Mouse (Mus musculus): ENCODE data around the gene B3gnt6. TPM values are rescaled to one million over a fixed set of nuclear protein-coding genes. Genes with fewer than 3 reads are reported as not detected.

The B3gnt6 gene
- polyA plus RNA-seq, 1 experiment from 2014 or later: not detected

DNA sequence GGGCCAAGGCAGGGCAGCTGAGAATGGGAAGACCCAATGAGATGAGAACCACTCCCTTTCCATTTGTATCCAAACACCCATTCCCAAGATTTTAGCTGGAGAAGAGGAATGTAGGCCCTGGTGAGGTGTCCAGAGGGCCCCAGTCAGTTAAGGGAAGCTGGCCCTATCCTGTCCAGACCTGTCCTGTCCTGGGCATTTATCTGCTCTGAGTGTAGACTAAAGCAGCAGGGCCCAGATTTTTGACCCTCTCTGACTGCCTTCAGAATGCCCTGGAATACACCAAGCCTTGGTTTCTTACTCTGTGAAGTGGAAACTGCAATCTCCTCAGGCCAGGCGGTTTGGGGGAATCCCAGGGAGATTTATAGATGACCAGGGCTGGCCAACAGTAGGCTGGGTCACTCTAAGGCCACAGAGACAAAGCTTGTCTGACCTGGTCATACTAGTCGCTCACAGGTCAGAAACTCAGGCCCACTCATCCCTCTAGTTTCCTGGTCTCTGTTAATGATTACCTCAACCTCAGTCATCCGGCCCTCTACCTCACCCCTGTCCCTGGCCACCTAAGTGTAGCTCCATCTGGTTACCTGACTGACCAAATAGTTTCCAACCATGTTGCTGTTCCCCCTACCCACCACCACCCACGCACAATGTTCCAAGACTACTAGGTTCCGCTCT lies 20.6 kb downstream of the B3gnt6 start:
- WGBS: 68% methylated on average over 5 of the region's 5 CpGs

DNA sequence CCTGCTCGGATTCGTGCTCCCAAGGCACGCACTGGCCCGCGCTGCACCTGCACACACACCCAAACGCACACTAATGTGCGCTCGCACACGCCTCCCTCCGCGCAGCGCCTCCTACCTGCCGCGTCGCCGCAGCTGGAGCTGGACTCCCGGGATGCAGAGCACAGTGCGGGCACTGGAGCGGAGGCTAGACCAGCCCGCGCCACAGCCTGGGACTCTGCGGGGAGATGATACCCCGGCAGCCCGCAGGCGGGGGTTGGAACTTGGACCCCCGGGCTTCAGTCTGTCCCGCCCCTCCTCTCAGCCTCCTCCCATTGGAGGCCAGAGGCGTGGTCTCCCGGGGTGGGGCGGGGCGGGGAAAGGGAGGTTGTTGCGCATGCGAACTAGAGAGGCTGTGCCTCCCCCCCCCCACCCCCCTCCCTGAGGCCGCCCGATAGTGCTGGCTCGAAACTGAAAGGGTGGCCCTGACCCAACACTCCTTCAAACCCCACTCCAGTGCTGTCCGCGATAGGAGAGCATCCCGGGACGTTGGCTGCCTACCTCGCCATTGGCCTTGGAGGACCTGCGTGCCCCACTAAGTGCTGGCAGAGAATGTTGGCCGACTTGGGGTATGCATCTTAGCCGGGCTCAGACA lies 21.2 kb downstream of the B3gnt6 start, which contains the start of gene Capn5:
TSS of gene Capn5 (minus strand) at position 346 of the 631 bp plus-strand sequence.
- no peaks in the 10 kb centered on the region for H3K36me3 ChIP-seq (ENCODE audit: control insufficient read depth, insufficient read depth, low read length)
- H3K9me3 ChIP-seq (replicated peaks; ENCODE audit: control insufficient read depth, low read length): no peaks in the 10 kb centered on the region
- H3K27ac ChIP-seq (ENCODE audit: low read length): peak within 1 kb of the TSS; percentile 92
- H3K4me2 ChIP-seq (ENCODE audit: low read depth, low read length): peak within 1 kb of the TSS; percentile 87
- peak; percentile 86 for ATAC-seq (ENCODE audit: insufficient read depth, low FRiP score)
- H3K4me3 ChIP-seq (replicated peaks; ENCODE audit: low read length): peak within 1 kb of the TSS; percentile 76
- H3K9ac ChIP-seq (ENCODE audit: low read length): peak within 1 kb of the TSS; percentile 83
- no peaks in the 10 kb centered on the region for H3K27me3 ChIP-seq (ENCODE audit: control insufficient read depth, insufficient read depth, low read length)
- peaks cover 17% of the 10 kb centered on the region for H3K4me1 ChIP-seq (ENCODE audit: control insufficient read depth, insufficient read depth, low read length)
- WGBS: 2% methylated on average over 43 of the region's 44 CpGs

More for the DNA sequence above, 20.6 kb downstream of the B3gnt6 start:
- Histone ChIP-seq H3K36me3 (ENCODE audit: control insufficient read depth, insufficient read depth, low read length) (no peaks in the 10 kb centered on the region), H3K9me3 (replicated peaks; ENCODE audit: control insufficient read depth, low read length) (no peaks in the 10 kb centered on the region), H3K4me3 (replicated peaks; ENCODE audit: low read length) (peak overlapping the region; percentile 76), H3K4me1 (ENCODE audit: control insufficient read depth, insufficient read depth, low read length) (peaks cover 17% of the 10 kb centered on the region), H3K9ac (ENCODE audit: low read length) (peak overlapping the region; percentile 83), H3K27me3 (ENCODE audit: control insufficient read depth, insufficient read depth, low read length) (no peaks in the 10 kb centered on the region), H3K27ac (ENCODE audit: low read length) (peak overlapping the region; percentile 92), H3K4me2 (ENCODE audit: low read depth, low read length) (peak overlapping the region; percentile 87)
- peak; percentile 38; the same call in 1 of the 2 replicates for ATAC-seq (ENCODE audit: insufficient read depth, low FRiP score)

DNA sequence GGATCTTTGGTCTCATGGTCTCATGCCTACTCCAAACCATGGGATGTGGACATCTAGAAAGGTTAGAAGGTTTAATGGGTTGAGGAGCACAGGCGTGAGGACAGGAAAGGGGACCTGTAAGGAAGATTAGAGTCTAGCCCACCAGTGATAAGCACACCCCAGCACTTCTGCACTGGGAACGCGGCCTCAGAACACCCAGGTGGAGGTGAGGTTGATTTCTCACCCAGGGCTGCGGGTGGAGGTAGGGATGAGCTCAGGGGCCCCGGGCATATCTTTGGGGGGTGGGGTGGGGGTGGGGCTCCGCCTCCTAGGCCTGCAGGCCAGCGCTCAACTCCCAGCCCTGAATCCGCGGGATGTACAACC lies 21.7 kb downstream of the B3gnt6 start:
- peak overlapping the region; percentile 87 for H3K4me2 ChIP-seq (ENCODE audit: low read depth, low read length)
- peaks cover 21% of the 10 kb centered on the region for H3K4me1 ChIP-seq (ENCODE audit: control insufficient read depth, insufficient read depth, low read length)
- H3K4me3 ChIP-seq (replicated peaks; ENCODE audit: low read length): peak overlapping the region; percentile 76
- WGBS: 2% methylated on average over 9 of the region's 9 CpGs
- no peaks in the 10 kb centered on the region for H3K27me3 ChIP-seq (ENCODE audit: control insufficient read depth, insufficient read depth, low read length)
- ATAC-seq (ENCODE audit: insufficient read depth, low FRiP score): no peak
- peak overlapping the region; percentile 83 for H3K9ac ChIP-seq (ENCODE audit: low read length)
- H3K36me3 ChIP-seq (ENCODE audit: control insufficient read depth, insufficient read depth, low read length): no peaks in the 10 kb centered on the region
- peak overlapping the region; percentile 92 for H3K27ac ChIP-seq (ENCODE audit: low read length)
- H3K9me3 ChIP-seq (replicated peaks; ENCODE audit: control insufficient read depth, low read length): no peaks in the 10 kb centered on the region

DNA sequence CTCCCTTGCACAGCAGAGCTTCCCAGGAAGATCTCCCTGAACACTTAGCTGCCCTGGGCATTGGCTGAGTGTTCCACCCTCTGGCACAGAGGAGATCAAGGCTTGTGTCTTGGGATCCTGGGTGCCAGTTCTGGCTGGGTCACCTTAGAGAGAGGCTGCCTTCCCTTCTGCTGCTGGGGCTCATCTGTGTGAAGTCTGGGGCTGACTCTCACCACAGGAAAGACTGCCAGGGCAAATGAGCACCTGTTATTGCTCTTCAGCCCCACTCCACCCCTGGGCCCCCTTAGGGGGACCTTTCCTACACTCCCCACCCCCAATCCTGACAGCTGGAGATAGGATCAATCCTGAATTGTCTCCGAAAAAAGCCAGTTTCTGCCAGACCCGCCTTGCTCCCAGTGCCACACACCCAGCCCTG lies 22.2 kb downstream of the B3gnt6 start:
- ATAC-seq (ENCODE audit: insufficient read depth, low FRiP score): no peak
- H3K27ac ChIP-seq (ENCODE audit: low read length): peak overlapping the region; percentile 92
- H3K9me3 ChIP-seq (replicated peaks; ENCODE audit: control insufficient read depth, low read length): no peaks in the 10 kb centered on the region
- peak overlapping the region; percentile 87 for H3K4me2 ChIP-seq (ENCODE audit: low read depth, low read length)
- peaks cover 22% of the 10 kb centered on the region for H3K4me1 ChIP-seq (ENCODE audit: control insufficient read depth, insufficient read depth, low read length)
- no peaks in the 10 kb centered on the region for H3K27me3 ChIP-seq (ENCODE audit: control insufficient read depth, insufficient read depth, low read length)
- WGBS: 45% methylated on average over 2 of the region's 2 CpGs
- peak overlapping the region; percentile 76 for H3K4me3 ChIP-seq (replicated peaks; ENCODE audit: low read length)
- peak overlapping the region; percentile 83 for H3K9ac ChIP-seq (ENCODE audit: low read length)
- no peaks in the 10 kb centered on the region for H3K36me3 ChIP-seq (ENCODE audit: control insufficient read depth, insufficient read depth, low read length)

DNA sequence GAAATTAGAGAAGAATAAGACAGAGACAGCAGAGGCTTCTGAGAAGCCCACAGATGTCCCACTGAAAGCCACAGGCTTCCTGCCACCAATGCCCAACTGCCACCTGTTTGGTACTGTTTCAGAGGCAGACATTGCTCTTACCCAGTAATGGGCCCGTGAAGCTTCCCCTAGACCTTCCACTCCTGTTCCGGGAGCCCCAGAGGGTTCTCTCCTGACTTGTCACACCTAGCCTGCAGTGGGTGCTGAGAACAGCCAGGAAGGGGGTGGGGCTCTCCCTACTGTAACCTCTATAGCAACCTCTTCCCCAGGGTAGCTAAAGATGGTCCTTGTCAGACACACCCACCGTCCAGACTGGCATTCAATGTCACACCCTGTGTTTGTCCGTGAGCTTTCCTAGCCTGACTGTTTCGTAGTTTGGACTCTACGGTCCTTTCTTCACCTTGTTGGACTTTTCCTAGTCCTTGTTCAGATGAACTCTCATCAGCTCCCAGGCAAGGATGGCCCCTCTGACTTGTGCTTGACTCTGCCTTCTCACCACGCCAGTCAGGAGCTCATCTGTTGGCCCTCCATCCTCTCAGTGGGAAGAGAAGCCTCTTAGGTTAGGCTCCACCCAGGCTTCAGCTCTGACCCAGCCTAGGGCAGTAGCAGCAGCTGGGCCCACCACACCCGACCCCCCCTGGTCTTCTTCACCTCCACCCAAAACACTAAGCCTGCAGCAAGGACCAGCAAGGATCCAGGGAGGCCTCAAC lies 22.8 kb downstream of the B3gnt6 start:
- no peaks in the 10 kb centered on the region for H3K9me3 ChIP-seq (replicated peaks; ENCODE audit: control insufficient read depth, low read length)
- no peaks in the 10 kb centered on the region for H3K27me3 ChIP-seq (ENCODE audit: control insufficient read depth, insufficient read depth, low read length)
- WGBS: 61% methylated on average over 8 of the region's 8 CpGs
- H3K4me3 ChIP-seq (replicated peaks; ENCODE audit: low read length): peak overlapping the region; percentile 76
- H3K36me3 ChIP-seq (ENCODE audit: control insufficient read depth, insufficient read depth, low read length): no peaks in the 10 kb centered on the region
- H3K4me2 ChIP-seq (ENCODE audit: low read depth, low read length): peak overlapping the region; percentile 87
- H3K9ac ChIP-seq (ENCODE audit: low read length): peak overlapping the region; percentile 83
- peak overlapping the region; percentile 92 for H3K27ac ChIP-seq (ENCODE audit: low read length)
- peaks cover 27% of the 10 kb centered on the region for H3K4me1 ChIP-seq (ENCODE audit: control insufficient read depth, insufficient read depth, low read length)
- no peak for ATAC-seq (ENCODE audit: insufficient read depth, low FRiP score)

DNA sequence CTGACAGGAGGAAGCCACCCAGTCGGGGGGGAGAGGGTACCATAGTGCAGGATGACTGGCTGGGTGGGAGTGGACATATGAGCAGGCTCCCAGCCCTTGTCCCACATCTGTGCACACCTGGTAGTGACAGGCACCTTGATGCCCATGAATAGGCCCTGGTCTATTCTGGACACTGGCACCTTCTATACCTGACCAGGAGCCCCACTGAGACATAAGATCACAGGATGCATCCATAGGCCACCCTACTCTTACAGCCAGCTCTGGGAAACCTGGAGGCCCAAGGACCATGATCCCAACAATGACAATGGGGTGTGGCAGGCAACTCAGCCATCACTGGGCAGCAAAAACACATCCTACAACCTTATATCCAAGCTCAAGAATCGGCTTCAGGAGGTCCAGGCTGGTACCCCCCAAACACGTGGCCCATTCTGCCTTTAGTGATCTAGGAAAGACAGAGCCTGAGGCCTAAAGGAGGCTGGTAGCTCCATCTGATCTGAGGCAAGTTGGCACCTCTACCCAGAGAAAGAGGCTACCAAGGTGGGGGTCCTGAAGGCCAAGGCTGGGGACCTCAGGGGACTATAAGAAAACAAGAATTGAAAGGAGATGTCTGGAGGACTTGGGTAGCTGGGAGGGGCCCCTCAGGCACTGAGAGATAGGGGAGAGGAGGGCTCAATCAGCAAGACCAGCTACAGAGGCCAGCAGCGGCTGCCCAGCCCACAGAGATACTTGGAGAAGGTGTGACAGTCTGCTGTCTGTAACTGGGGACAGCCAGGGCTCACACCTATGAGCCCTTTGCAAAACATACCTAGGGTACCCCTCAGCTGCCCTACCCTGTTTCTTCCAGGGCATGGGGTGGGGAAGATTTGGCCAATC lies 24.2 kb downstream of the B3gnt6 start:
- peaks cover 39% of the 10 kb centered on the region for H3K4me1 ChIP-seq (ENCODE audit: control insufficient read depth, insufficient read depth, low read length)
- no peak for ATAC-seq (ENCODE audit: insufficient read depth, low FRiP score)
- H3K9ac ChIP-seq (ENCODE audit: low read length): no peak overlapping the region
- no peaks in the 10 kb centered on the region for H3K27me3 ChIP-seq (ENCODE audit: control insufficient read depth, insufficient read depth, low read length)
- no peak overlapping the region for H3K4me2 ChIP-seq (ENCODE audit: low read depth, low read length)
- no peaks in the 10 kb centered on the region for H3K36me3 ChIP-seq (ENCODE audit: control insufficient read depth, insufficient read depth, low read length)
- H3K27ac ChIP-seq (ENCODE audit: low read length): no peak overlapping the region
- 78% methylated on average over 4 of the region's 4 CpGs for WGBS
- H3K9me3 ChIP-seq (replicated peaks; ENCODE audit: control insufficient read depth, low read length): no peaks in the 10 kb centered on the region
- H3K4me3 ChIP-seq (replicated peaks; ENCODE audit: low read length): no peak overlapping the region

DNA sequence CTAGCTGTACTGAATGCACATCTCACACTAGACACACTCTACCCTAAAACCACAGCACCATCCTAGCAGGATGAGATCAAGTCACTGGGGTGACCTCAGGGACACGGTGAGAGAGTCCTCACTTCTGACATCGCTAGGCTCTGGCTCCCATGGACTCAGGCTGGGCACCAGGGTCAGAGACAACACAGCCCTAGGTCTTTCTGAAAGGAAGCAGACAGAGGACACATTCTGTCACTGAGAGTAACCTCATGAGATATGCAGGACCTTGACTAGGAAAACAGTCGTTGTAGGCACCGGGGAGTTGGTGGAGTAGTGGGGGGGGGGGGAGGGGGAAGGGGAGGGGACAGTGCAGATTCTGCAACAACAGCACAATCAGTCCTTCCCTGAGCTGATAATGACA lies 25.9 kb downstream of the B3gnt6 start:
- H3K27ac ChIP-seq (ENCODE audit: low read length): peak overlapping the region; percentile 90; the same call in 1 of the 2 replicates

DNA sequence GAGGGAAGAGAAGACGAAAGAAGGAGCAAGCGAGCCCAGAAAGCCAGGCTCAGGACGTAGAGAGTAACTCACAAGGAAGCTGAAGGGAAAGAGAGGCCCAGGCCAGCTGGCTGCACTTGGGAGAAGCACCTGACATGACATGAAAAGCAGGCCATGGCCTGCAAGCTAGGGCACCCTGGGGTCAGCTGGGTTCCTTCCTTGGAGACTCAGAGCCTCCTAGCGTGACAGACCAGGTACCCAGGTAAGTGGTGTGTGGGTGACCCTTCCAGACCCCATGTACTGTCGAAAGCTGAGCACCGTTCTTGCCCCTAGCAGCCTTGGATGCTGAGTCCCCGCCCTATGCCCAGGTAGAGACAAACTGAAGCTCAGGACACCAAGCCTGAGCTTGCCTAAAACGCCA lies 26.6 kb downstream of the B3gnt6 start:
- H3K27ac ChIP-seq (ENCODE audit: low read length): peak overlapping the region; percentile 90
- H3K9me3 ChIP-seq (replicated peaks; ENCODE audit: control insufficient read depth, low read length): no peaks in the 10 kb centered on the region
- H3K4me1 ChIP-seq (ENCODE audit: control insufficient read depth, insufficient read depth, low read length): peaks cover 36% of the 10 kb centered on the region
- ATAC-seq (ENCODE audit: insufficient read depth, low FRiP score): no peak
- H3K27me3 ChIP-seq (ENCODE audit: control insufficient read depth, insufficient read depth, low read length): no peaks in the 10 kb centered on the region
- no peak overlapping the region for H3K4me3 ChIP-seq (replicated peaks; ENCODE audit: low read length)
- no peak overlapping the region for H3K4me2 ChIP-seq (ENCODE audit: low read depth, low read length)
- 73% methylated on average over 8 of the region's 8 CpGs for WGBS
- H3K9ac ChIP-seq (ENCODE audit: low read length): peak overlapping the region; percentile 58
- H3K36me3 ChIP-seq (ENCODE audit: control insufficient read depth, insufficient read depth, low read length): no peaks in the 10 kb centered on the region

More for the DNA sequence above, 25.9 kb downstream of the B3gnt6 start:
- no peak for ATAC-seq (ENCODE audit: insufficient read depth, low FRiP score)
- Histone ChIP-seq H3K36me3 (ENCODE audit: control insufficient read depth, insufficient read depth, low read length) (no peaks in the 10 kb centered on the region), H3K4me2 (ENCODE audit: low read depth, low read length) (no peak overlapping the region), H3K9ac (ENCODE audit: low read length) (no peak overlapping the region), H3K4me3 (replicated peaks; ENCODE audit: low read length) (no peak overlapping the region), H3K27me3 (ENCODE audit: control insufficient read depth, insufficient read depth, low read length) (no peaks in the 10 kb centered on the region), H3K4me1 (ENCODE audit: control insufficient read depth, insufficient read depth, low read length) (peaks cover 36% of the 10 kb centered on the region), H3K9me3 (replicated peaks; ENCODE audit: control insufficient read depth, low read length) (no peaks in the 10 kb centered on the region)
- 63% methylated on average over 4 of the region's 4 CpGs for WGBS
